Mouse (Mus musculus) embryonic facial prominence, embryonic 13.5 days (tissue): ENCODE measurements at regions not wholly inside any gene's neighbourhood (a gene's known extent, or its start where the extent isn't known, plus 50 kb on each side); places are given as distances from the start of the nearest gene placed in this dataset.

Source experiments
- ATAC-seq: fragments of 200-750 bp; cut with Nextera tagmentation; 2 replicates; pipeline ENCODE4 v1.8.0; 2017; ENCODE audit warnings: low read depth; ENCODE audit not compliant: insufficient number of reproducible peaks, insufficient read depth, low FRiP score, low TSS enrichment
- H3K27ac ChIP-seq: fragments of 300-500 bp; sonication (generic); 2 replicates; pipeline ENCODE4 v1.5.1; 2015; ENCODE audit warnings: moderate library complexity, mild to moderate bottlenecking, inconsistent platforms
- H3K27me3 ChIP-seq: fragments of 300-500 bp; sonication (generic); 2 replicates; pipeline ENCODE4 v1.6.1; 2015; ENCODE audit warnings: mild to moderate bottlenecking, inconsistent platforms
- H3K36me3 ChIP-seq: fragments of 300-500 bp; sonication (generic); 2 replicates; pipeline ENCODE4 v1.6.1; 2015; ENCODE audit warnings: mild to moderate bottlenecking, inconsistent platforms
- H3K4me1 ChIP-seq: fragments of 300-500 bp; sonication (generic); 2 replicates; pipeline ENCODE4 v1.6.1; 2015; ENCODE audit warnings: inconsistent platforms
- H3K4me2 ChIP-seq: fragments of 300-500 bp; sonication (generic); 2 replicates; pipeline ENCODE4 v1.6.1; 2015; ENCODE audit warnings: moderate library complexity, mild to moderate bottlenecking, inconsistent platforms
- H3K4me3 ChIP-seq: fragments of 300-500 bp; sonication (generic); 2 replicates; pipeline ENCODE4 v1.5.1; 2015; ENCODE audit warnings: mild to moderate bottlenecking, inconsistent platforms
- H3K9ac ChIP-seq: fragments of 300-500 bp; sonication (generic); 2 replicates; pipeline ENCODE4 v1.6.1; 2015; ENCODE audit warnings: mild to moderate bottlenecking, inconsistent platforms
- H3K9me3 ChIP-seq: fragments of 300-500 bp; sonication (generic); 2 replicates; pipeline ENCODE4 v1.6.1; 2016; ENCODE audit warnings: inconsistent platforms
- WGBS: fragments of 180-500 bp; shearing (Covaris S2); methylation state at CpG from one replicate; pipeline ENCODE4 v1.1.7; 2015; ENCODE audit warnings: mixed read lengths; 5-methylcytosine and 5-hydroxymethylcytosine counted together

DNA sequence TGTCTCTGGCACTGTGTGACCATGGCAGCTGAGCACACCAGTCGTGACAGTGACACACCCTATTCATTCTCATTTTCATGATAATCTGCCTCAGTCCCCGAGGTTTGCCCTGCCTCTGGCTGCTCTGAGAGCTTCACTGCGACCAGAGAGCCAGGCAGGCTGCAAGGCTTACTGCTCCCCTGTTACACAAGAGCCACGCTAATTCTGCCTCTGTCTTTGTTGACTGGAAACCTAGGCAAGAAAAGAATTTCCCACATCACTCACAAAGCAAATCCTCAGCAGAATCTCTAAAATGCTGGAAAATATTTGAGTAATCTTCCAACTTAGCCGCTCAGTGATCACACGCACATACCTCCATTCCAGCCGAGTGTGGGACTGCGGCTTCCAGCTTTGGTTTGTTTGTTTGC lies 142.8 kb downstream of the Irs2 start:
- Histone ChIP-seq H3K4me1 (peaks cover 20% of the 10 kb centered on the region), H3K4me2 (no peak overlapping the region), H3K36me3 (no peaks in the 10 kb centered on the region), H3K27me3 (no peaks in the 10 kb centered on the region; the same call in 1 of the 2 replicates), H3K4me3 (no peak overlapping the region), H3K9ac (no peak overlapping the region), H3K9me3 (no peaks in the 10 kb centered on the region), H3K27ac (peak overlapping the region; percentile 82)
- no peak for ATAC-seq
- 19% methylated on average over 8 of the region's 8 CpGs for WGBS

DNA sequence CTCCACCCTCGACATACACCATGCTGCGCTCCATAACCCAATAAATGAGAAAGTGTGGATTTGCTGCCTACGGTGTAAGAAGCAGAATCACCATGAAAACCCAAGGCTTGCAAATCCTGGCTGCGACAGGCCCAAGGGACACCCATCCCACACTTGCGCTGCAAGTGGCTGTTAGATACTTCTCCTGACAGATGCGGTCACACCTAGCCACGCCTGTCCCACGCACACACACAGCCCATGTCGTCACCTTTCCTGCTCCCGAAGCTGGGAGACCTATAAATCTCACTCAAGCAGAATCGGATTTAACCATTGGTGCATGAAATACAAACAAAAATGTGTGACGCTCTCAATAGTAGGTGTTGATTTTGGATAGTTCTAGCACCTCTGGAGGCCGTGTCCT lies 145.8 kb downstream of the Irs2 start:
- Histone ChIP-seq H3K9me3 (no peaks in the 10 kb centered on the region), H3K36me3 (no peaks in the 10 kb centered on the region), H3K27ac (no peak overlapping the region), H3K27me3 (no peaks in the 10 kb centered on the region), H3K4me3 (no peak overlapping the region), H3K4me2 (no peak overlapping the region), H3K4me1 (peaks cover 14% of the 10 kb centered on the region), H3K9ac (no peak overlapping the region)
- ATAC-seq, result no peak
- 89% methylated on average over 13 of the region's 13 CpGs for WGBS

DNA sequence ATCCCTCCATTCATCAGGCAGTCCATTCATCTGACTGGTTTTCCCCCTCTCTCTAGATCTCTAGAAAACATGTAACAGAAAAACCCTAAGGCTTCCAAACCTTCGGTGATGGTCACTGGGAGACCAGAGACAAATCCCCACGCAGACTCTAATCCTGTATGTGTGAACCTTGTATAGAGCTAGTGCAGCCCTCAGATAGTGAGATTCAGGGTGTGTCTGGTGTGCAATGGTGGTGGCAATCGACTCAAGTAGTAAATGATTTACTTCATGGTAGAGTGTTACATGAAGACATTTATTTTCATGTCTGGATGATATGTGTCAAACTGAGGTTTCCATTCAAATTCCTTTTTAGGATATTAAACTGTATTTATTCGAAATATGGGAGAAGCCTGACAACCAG lies 147.4 kb downstream of the Irs2 start:
- Histone ChIP-seq H3K4me1 (peaks cover 13% of the 10 kb centered on the region), H3K9ac (no peak overlapping the region), H3K27me3 (no peaks in the 10 kb centered on the region), H3K9me3 (no peaks in the 10 kb centered on the region), H3K4me2 (no peak overlapping the region), H3K27ac (no peak overlapping the region), H3K4me3 (no peak overlapping the region), H3K36me3 (no peaks in the 10 kb centered on the region)
- no peak for ATAC-seq
- 81% methylated on average over 4 of the region's 4 CpGs for WGBS

DNA sequence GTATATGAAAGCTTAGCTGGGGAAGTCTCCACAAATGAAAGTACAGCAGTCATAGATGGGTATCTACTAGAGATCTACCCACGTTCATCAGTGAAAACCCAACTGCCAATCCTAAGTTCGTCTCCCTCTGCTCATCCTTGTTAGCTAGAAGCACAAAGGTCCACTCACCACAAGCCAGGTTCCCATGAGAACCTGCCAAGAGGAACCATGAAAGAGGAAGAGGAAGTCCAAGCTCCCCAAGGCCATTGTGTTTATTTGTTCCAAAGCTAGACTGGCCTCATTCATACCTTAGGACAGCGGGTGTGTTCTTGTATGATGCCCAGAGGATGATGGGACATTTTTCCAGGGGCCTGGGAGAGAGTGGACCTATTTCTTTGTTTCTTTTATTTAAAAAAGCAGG lies 150.4 kb downstream of the Irs2 start:
- ATAC-seq, result no peak
- Histone ChIP-seq H3K4me3 (no peak overlapping the region), H3K9ac (no peak overlapping the region), H3K4me1 (peaks cover 5% of the 10 kb centered on the region; the same call in 1 of the 2 replicates), H3K27ac (no peak overlapping the region), H3K27me3 (no peaks in the 10 kb centered on the region), H3K4me2 (no peak overlapping the region), H3K36me3 (no peaks in the 10 kb centered on the region), H3K9me3 (no peaks in the 10 kb centered on the region)
- WGBS, result 86% methylated on average over 3 of the region's 3 CpGs

DNA sequence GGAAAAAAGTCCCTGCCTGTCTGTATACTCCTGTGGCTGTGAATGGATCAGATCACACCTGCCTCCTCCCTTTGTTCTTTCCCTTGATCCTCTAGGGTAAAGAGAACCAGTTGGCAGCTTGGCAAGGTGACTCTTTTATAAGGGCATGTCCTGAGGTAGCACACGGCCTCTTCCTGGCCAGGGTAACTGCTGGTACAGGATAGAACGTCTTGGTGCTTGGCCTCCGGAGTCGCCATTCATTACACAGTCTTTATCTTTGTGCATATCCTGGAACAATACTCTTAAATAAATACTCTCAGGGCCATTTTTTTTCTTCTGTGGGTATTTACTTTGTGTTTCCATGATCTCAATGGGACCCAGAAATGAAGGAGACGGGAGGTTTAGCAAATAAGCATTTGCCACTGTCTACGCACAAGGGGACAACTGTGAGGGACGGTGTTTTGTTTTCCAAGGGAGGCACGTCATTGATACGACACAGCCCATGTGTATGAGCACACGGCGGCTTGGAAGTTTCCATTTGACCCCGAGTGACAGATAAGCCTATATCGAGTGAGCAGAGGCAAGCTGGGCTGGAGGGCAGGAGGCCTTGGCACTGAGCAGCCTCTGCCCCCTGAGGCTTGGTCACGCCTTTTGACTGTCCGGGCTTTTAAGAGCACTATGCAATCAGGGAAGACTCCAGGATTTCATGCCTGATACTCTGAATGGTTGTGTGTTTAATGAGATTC lies 151.1 kb downstream of the Irs2 start:
- Histone ChIP-seq H3K9me3 (no peaks in the 10 kb centered on the region), H3K27me3 (no peaks in the 10 kb centered on the region), H3K4me1 (peaks cover 5% of the 10 kb centered on the region; the same call in 1 of the 2 replicates), H3K36me3 (no peaks in the 10 kb centered on the region), H3K4me2 (no peak overlapping the region), H3K9ac (no peak overlapping the region), H3K4me3 (no peak overlapping the region), H3K27ac (no peak overlapping the region)
- no peak for ATAC-seq
- WGBS, result 61% methylated on average over 15 of the region's 15 CpGs

DNA sequence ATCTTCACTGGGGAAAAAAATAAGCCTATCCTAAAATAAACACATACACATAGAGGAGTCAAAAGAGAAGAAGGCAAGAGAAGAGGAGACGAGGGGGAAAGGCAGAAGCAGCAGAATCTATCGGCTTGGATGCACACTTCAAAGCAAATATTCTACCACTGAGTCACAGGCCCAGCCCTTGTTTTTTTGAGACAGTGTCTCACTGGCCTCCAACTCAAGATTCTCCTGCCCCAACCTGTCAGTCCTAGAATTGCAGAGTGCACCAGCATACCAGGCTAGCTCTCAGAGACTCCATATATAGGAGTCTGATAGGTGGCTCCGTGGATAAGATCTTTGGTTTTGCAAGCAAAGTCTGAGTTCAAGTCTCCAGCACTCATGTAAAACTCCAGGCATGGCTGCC lies 152.6 kb downstream of the Irs2 start:
- Histone ChIP-seq H3K27me3 (no peaks in the 10 kb centered on the region), H3K9me3 (no peaks in the 10 kb centered on the region), H3K4me2 (no peak overlapping the region), H3K4me1 (peaks cover 5% of the 10 kb centered on the region; the same call in 1 of the 2 replicates), H3K36me3 (no peaks in the 10 kb centered on the region), H3K4me3 (no peak overlapping the region), H3K27ac (no peak overlapping the region), H3K9ac (no peak overlapping the region)
- no peak for ATAC-seq
- 77% methylated on average over 3 of the region's 3 CpGs for WGBS

DNA sequence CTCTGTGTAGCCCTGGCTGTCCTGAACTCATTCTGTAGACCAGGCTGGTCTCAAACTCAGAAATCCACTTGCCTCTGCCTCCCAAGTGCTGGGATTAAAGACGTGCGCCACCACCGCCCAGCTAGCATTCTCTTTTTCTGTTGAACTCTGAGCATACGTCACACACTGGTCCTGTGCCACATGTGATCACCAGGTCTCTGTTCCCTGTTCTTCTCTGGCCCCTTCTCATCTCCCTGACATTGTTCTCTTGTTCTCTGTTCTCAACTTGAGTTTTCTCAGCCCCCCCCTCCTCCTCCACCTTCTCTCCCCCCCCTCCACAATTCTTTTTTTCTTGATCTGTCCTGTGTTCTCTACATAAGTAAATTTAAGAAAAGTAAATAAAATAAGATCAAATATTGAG lies 153.1 kb downstream of the Irs2 start:
- H3K4me2 ChIP-seq, result no peak overlapping the region
- no peak overlapping the region for H3K4me3 ChIP-seq
- no peaks in the 10 kb centered on the region for H3K9me3 ChIP-seq
- 79% methylated on average over 4 of the region's 4 CpGs for WGBS
- no peak overlapping the region for H3K9ac ChIP-seq
- peaks cover 5% of the 10 kb centered on the region; the same call in 1 of the 2 replicates for H3K4me1 ChIP-seq
- no peak overlapping the region for H3K27ac ChIP-seq
- no peak for ATAC-seq
- no peaks in the 10 kb centered on the region for H3K36me3 ChIP-seq
- no peaks in the 10 kb centered on the region for H3K27me3 ChIP-seq

DNA sequence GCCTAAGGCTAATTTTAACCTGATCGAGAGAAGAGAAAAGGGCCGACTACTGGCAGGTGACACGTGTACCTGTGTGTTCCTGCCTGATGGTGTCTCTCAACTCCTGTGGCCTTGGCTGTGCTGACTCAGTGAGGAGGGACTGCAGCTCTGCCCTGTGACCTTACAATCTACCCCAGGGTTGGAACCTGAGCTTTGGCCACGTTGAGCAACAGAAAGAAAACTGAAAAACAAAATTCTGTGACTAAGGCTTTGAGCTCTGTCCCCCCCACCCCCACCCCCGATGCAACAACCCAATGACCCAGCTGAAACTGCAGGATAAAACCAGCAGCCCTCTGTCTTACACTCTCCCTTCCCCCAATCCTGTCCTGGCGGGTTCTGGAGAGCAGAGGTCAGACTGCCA lies 153.7 kb downstream of the Irs2 start:
- Histone ChIP-seq H3K27me3 (no peaks in the 10 kb centered on the region), H3K4me3 (no peak overlapping the region), H3K4me1 (peaks cover 5% of the 10 kb centered on the region; the same call in 1 of the 2 replicates), H3K9ac (no peak overlapping the region), H3K27ac (no peak overlapping the region), H3K9me3 (no peaks in the 10 kb centered on the region), H3K36me3 (no peaks in the 10 kb centered on the region), H3K4me2 (no peak overlapping the region)
- WGBS, result 38% methylated on average over 6 of the region's 6 CpGs
- ATAC-seq, result no peak

DNA sequence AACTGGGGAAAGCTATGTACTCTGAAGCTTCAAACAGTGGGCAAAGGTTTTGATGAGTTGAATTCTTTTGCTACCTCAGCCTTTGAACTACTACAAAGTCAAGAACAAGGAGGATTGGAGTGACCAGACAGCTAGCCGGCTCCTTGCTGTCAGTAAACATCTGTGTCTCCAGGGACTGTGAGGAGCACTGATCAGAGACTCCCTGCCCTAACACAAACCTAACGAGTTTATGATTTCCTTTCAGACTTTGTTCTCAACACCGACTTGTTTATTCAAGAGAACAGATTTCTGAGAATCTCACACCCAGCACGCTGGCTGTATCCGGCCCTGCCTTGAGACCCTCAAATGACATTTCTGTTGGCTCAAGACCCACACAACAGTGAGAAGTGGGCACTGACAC lies 154.4 kb downstream of the Irs2 start:
- Histone ChIP-seq H3K9ac (no peak overlapping the region), H3K4me3 (no peak overlapping the region), H3K36me3 (no peaks in the 10 kb centered on the region), H3K4me1 (peaks cover 5% of the 10 kb centered on the region; the same call in 1 of the 2 replicates), H3K9me3 (no peaks in the 10 kb centered on the region), H3K4me2 (no peak overlapping the region), H3K27ac (no peak overlapping the region), H3K27me3 (no peaks in the 10 kb centered on the region)
- 80% methylated on average over 5 of the region's 5 CpGs for WGBS
- ATAC-seq, result no peak

DNA sequence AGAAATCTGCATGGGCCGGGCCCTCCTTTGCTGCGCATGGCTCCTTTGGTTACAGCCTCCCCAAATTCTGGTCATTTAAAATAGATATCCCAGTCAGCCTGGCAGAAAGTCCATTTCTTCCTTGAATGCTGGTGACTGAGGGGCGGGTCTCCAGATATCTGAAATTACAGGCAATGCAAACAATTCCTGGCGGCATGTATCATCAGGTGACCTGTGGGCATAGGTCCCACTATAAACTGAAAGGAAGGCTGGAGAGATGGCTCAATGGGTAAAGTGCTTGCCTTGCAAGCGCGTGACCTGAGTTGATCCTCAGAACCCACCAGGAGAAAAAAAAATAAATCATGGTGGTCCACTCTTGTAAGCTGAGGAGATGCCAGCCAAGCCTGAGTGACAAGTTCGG lies 158.3 kb downstream of the Irs2 start:
- H3K27ac ChIP-seq, result no peak overlapping the region
- H3K4me1 ChIP-seq, result peaks cover 5% of the 10 kb centered on the region; the same call in 1 of the 2 replicates
- 82% methylated on average over 7 of the region's 7 CpGs for WGBS

DNA sequence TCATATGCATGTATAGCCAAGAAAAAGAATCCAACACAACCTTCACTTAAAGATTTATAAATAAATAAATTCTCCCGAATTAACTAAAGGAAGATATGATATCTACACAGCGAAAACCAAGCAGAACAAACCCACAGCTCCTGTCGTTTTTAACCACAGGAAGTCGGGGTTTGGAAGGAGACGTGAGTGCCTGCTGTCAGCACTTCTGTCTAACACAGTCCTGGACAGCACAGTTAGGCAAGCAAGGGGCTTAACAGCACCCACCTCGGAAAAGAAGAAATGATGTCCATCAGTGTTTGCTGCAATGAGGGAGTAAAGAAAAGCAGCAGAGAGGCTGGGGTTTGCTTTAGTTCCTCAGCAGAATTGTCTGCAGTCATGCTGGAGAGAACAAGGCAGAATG lies 162.7 kb downstream of the Irs2 start:
- no peak overlapping the region for H3K4me2 ChIP-seq
- H3K27me3 ChIP-seq, result peaks cover 5% of the 10 kb centered on the region; the same call in 1 of the 2 replicates
- H3K4me1 ChIP-seq, result peaks cover 5% of the 10 kb centered on the region; the same call in 1 of the 2 replicates
- WGBS, result 45% methylated on average over 6 of the region's 6 CpGs
- no peaks in the 10 kb centered on the region for H3K9me3 ChIP-seq
- no peak overlapping the region for H3K4me3 ChIP-seq
- no peaks in the 10 kb centered on the region for H3K36me3 ChIP-seq
- H3K9ac ChIP-seq, result no peak overlapping the region; the same call in 1 of the 2 replicates
- ATAC-seq, result no peak
- H3K27ac ChIP-seq, result no peak overlapping the region

More for the DNA sequence above, 158.3 kb downstream of the Irs2 start:
- Histone ChIP-seq H3K36me3 (no peaks in the 10 kb centered on the region), H3K9me3 (no peaks in the 10 kb centered on the region), H3K9ac (no peak overlapping the region), H3K4me2 (no peak overlapping the region), H3K27me3 (no peaks in the 10 kb centered on the region), H3K4me3 (no peak overlapping the region)
- ATAC-seq, result no peak

DNA sequence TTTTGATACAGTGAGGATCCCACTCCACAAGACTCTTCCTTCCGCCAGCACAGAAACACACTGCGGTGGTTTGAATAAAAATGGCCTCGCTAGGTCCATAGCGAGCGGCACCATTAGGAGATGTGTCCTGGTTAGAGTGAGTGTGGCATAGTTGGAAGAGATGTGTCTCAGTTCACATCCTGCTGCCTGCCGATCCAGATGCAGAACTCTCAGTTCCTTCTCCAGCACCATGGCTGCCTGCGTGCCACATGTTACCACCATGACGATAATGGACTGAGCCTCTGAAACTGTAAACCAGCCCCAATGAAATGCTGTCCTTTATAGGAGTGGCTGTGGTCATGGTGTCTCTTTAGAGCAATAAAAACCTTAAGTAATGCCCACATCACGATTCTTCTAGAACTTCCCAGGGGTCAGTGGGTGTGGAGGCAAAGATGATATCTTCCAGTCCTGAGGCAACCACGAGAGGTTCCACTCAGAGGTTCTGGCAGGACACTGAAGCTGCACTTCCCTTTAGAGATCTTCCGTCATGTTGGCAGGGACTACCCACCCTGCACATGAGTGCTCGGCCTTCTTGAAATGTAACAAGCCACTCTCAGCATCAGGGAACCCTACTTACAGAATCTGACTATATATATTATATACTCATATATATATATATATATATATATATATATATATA lies 167.3 kb downstream of the Irs2 start:
- Histone ChIP-seq H3K27me3 (peaks cover 13% of the 10 kb centered on the region; the same call in 1 of the 2 replicates), H3K27ac (no peak overlapping the region), H3K9ac (no peak overlapping the region), H3K4me2 (no peak overlapping the region), H3K36me3 (no peaks in the 10 kb centered on the region), H3K4me3 (no peak overlapping the region), H3K4me1 (peaks cover 5% of the 10 kb centered on the region), H3K9me3 (no peaks in the 10 kb centered on the region)
- ATAC-seq, result no peak
- 92% methylated on average over 12 of the region's 12 CpGs for WGBS
